Mouse (Mus musculus) olfactory bulb, adult 2 months (tissue): ENCODE data around the gene Stard7.

Experiments used
- CTCF ChIP-seq: fragments of 200-500 bp; IDR thresholded peaks from 2 replicates; pipeline ENCODE4 v1.5.1; 2012; ENCODE audit warnings: low read depth, mild to moderate bottlenecking, low read length, moderate library complexity; ENCODE audit not compliant: insufficient read depth
- POLR2A ChIP-seq: fragments of 200-500 bp; IDR thresholded peaks from 2 replicates; pipeline ENCODE4 v1.6.1; 2012; ENCODE audit warnings: mild to moderate bottlenecking, low read depth, low read length, moderate library complexity; ENCODE audit not compliant: insufficient read depth

DNA sequence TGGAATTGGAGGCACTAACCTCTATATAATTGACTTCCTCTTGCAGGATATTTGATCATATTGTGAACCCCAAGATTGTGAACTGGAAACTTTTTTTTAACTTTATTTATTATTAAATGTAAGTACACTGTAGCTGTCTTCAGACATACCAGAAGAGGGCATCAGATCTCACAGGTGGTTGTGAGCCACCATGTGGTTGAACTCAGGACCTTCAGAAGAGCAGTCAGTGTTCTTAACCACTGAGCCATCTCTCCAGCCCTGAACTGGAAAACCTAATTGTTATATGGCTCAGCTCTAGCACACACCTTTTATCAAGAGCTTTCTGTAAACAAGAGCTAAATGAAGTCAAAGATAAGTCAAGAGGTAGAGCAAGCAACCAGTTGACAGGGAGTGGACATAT lies 36.1 kb downstream of the Stard7 start:
- TF ChIP-seq CTCF (no peak), POLR2A (no peak)
